Mouse (Mus musculus): ENCODE measurements around the gene Trabd.
A peak's percentile ranks its signal among the peaks of the same experiment; 100 is the strongest.

Gene Trabd

GRCm38 (mm10) chr15:89103921-89104320 is 29.0 kb downstream of the Trabd start:
- H3K36me3 ChIP-seq (ENCODE audit: insufficient read depth, low read length): peaks cover 100% of the 10 kb centered on the region
- no peak overlapping the region for H3K4me3 ChIP-seq (replicated peaks; ENCODE audit: low read length)
- no peaks in the 10 kb centered on the region for H3K27me3 ChIP-seq (ENCODE audit: insufficient read depth, low read length)
- H3K9me3 ChIP-seq (ENCODE audit: low read length): no peaks in the 10 kb centered on the region
- peaks cover 3% of the 10 kb centered on the region for H3K4me1 ChIP-seq (replicated peaks; ENCODE audit: low read depth, low read length)
- no peak for TF ChIP-seq POU5F1 (IDR thresholded peaks at IDR 0.05; ENCODE audit: borderline replicate concordance, low read length)
- TF ChIP-seq NANOG (IDR thresholded peaks at IDR 0.05; ENCODE audit: borderline replicate concordance, low read length): no peak
- no peak for TF ChIP-seq CTCF (conservative IDR thresholded peaks at IDR 0.05; ENCODE audit: low read length)

- no peaks in the 10 kb centered on the region for H3K9me3 ChIP-seq (ENCODE audit: low read length)
- H3K4me3 ChIP-seq (replicated peaks; ENCODE audit: low read length): no peak overlapping the region
- H3K4me1 ChIP-seq (replicated peaks; ENCODE audit: low read depth, low read length): peaks cover 3% of the 10 kb centered on the region
- no peaks in the 10 kb centered on the region for H3K27me3 ChIP-seq (ENCODE audit: insufficient read depth, low read length)
- TF ChIP-seq POU5F1 (IDR thresholded peaks at IDR 0.05; ENCODE audit: borderline replicate concordance, low read length): no peak
- no peak for TF ChIP-seq CTCF (conservative IDR thresholded peaks at IDR 0.05; ENCODE audit: low read length)
- TF ChIP-seq NANOG (IDR thresholded peaks at IDR 0.05; ENCODE audit: borderline replicate concordance, low read length): no peak
- peaks cover 100% of the 10 kb centered on the region for H3K36me3 ChIP-seq (ENCODE audit: insufficient read depth, low read length)
Measured at GRCm38 (mm10) chr15:89104425-89104824, 29.5 kb downstream of the Trabd start.

- H3K4me1 ChIP-seq (replicated peaks; ENCODE audit: low read depth, low read length): peaks cover 17% of the 10 kb centered on the region
- H3K4me3 ChIP-seq (replicated peaks; ENCODE audit: low read length): no peak overlapping the region
- TF ChIP-seq NANOG (IDR thresholded peaks at IDR 0.05; ENCODE audit: borderline replicate concordance, low read length) (no peak), POU5F1 (IDR thresholded peaks at IDR 0.05; ENCODE audit: borderline replicate concordance, low read length) (no peak), CTCF (conservative IDR thresholded peaks at IDR 0.05; ENCODE audit: low read length) (no peak)
- H3K27me3 ChIP-seq (ENCODE audit: insufficient read depth, low read length): no peaks in the 10 kb centered on the region
- peaks cover 100% of the 10 kb centered on the region for H3K36me3 ChIP-seq (ENCODE audit: insufficient read depth, low read length)
- no peaks in the 10 kb centered on the region for H3K9me3 ChIP-seq (ENCODE audit: low read length)
Measured at GRCm38 (mm10) chr15:89106073-89106472, 31.1 kb downstream of the Trabd start.

GRCm38 (mm10) chr15:89106976-89107375 is 32.1 kb downstream of the Trabd start:
- H3K4me3 ChIP-seq (replicated peaks; ENCODE audit: low read length): no peak overlapping the region
- no peak for TF ChIP-seq NANOG (IDR thresholded peaks at IDR 0.05; ENCODE audit: borderline replicate concordance, low read length)
- no peak for TF ChIP-seq CTCF (conservative IDR thresholded peaks at IDR 0.05; ENCODE audit: low read length)

GRCm38 (mm10) chr15:89110147-89110546 is 35.2 kb downstream of the Trabd start:
- H3K4me1 ChIP-seq (replicated peaks; ENCODE audit: low read depth, low read length): peaks cover 13% of the 10 kb centered on the region
- H3K9me3 ChIP-seq (ENCODE audit: low read length): no peaks in the 10 kb centered on the region
- H3K4me3 ChIP-seq (replicated peaks; ENCODE audit: low read length): no peak overlapping the region
- H3K36me3 ChIP-seq (ENCODE audit: insufficient read depth, low read length): peaks cover 98% of the 10 kb centered on the region
- no peaks in the 10 kb centered on the region for H3K27me3 ChIP-seq (ENCODE audit: insufficient read depth, low read length)
- TF ChIP-seq POU5F1 (IDR thresholded peaks at IDR 0.05; ENCODE audit: borderline replicate concordance, low read length) (no peak), CTCF (conservative IDR thresholded peaks at IDR 0.05; ENCODE audit: low read length) (no peak; the same call in 1 of the 2 replicates), NANOG (IDR thresholded peaks at IDR 0.05; ENCODE audit: borderline replicate concordance, low read length) (no peak)

More at GRCm38 (mm10) chr15:89106976-89107375, 32.1 kb downstream of the Trabd start:
- no peaks in the 10 kb centered on the region for H3K27me3 ChIP-seq (ENCODE audit: insufficient read depth, low read length)
- H3K4me1 ChIP-seq (replicated peaks; ENCODE audit: low read depth, low read length): peaks cover 17% of the 10 kb centered on the region
- no peaks in the 10 kb centered on the region for H3K9me3 ChIP-seq (ENCODE audit: low read length)
- peaks cover 100% of the 10 kb centered on the region for H3K36me3 ChIP-seq (ENCODE audit: insufficient read depth, low read length)

- Histone ChIP-seq H3K9me3 (ENCODE audit: low read length) (no peaks in the 10 kb centered on the region), H3K4me1 (replicated peaks; ENCODE audit: low read depth, low read length) (peaks cover 33% of the 10 kb centered on the region), H3K36me3 (ENCODE audit: insufficient read depth, low read length) (peaks cover 84% of the 10 kb centered on the region), H3K4me3 (replicated peaks; ENCODE audit: low read length) (no peak overlapping the region), H3K27me3 (ENCODE audit: insufficient read depth, low read length) (no peaks in the 10 kb centered on the region)
- TF ChIP-seq NANOG (IDR thresholded peaks at IDR 0.05; ENCODE audit: borderline replicate concordance, low read length) (no peak), CTCF (conservative IDR thresholded peaks at IDR 0.05; ENCODE audit: low read length) (no peak), POU5F1 (IDR thresholded peaks at IDR 0.05; ENCODE audit: borderline replicate concordance, low read length) (no peak)
Measured at GRCm38 (mm10) chr15:89118007-89118406, 43.1 kb downstream of the Trabd start.

GRCm38 (mm10) chr15:89122649-89123366 is 47.9 kb downstream of the Trabd start, which contains the start of gene Tubgcp6:
Gene Tubgcp6 (minus strand): TSS chr15:89123112.
- peaks cover 41% of the 10 kb centered on the region for H3K36me3 ChIP-seq (ENCODE audit: insufficient read depth, low read length)
- no peak for TF ChIP-seq POU5F1 (IDR thresholded peaks at IDR 0.05; ENCODE audit: borderline replicate concordance, low read length)
- TF ChIP-seq NANOG (IDR thresholded peaks at IDR 0.05; ENCODE audit: borderline replicate concordance, low read length): no peak
- no peak for TF ChIP-seq CTCF (conservative IDR thresholded peaks at IDR 0.05; ENCODE audit: low read length)
- H3K4me3 ChIP-seq (replicated peaks; ENCODE audit: low read length): peak within 1 kb of the TSS; percentile 98
- no peaks in the 10 kb centered on the region for H3K9me3 ChIP-seq (ENCODE audit: low read length)
- H3K4me1 ChIP-seq (replicated peaks; ENCODE audit: low read depth, low read length): peaks cover 58% of the 10 kb centered on the region
- peaks cover 8% of the 10 kb centered on the region; the same call in 1 of the 2 replicates for H3K27me3 ChIP-seq (ENCODE audit: insufficient read depth, low read length)

GRCm38 (mm10) chr15:89123595-89123994 is 48.7 kb downstream of the Trabd start:
- peaks cover 64% of the 10 kb centered on the region for H3K4me1 ChIP-seq (replicated peaks; ENCODE audit: low read depth, low read length)
- TF ChIP-seq POU5F1 (IDR thresholded peaks at IDR 0.05; ENCODE audit: borderline replicate concordance, low read length) (no peak), NANOG (IDR thresholded peaks at IDR 0.05; ENCODE audit: borderline replicate concordance, low read length) (no peak), CTCF (conservative IDR thresholded peaks at IDR 0.05; ENCODE audit: low read length) (peak; percentile 21; the same call in 1 of the 2 replicates)
- no peaks in the 10 kb centered on the region for H3K9me3 ChIP-seq (ENCODE audit: low read length)
- peak overlapping the region; percentile 98 for H3K4me3 ChIP-seq (replicated peaks; ENCODE audit: low read length)
- peaks cover 8% of the 10 kb centered on the region; the same call in 1 of the 2 replicates for H3K27me3 ChIP-seq (ENCODE audit: insufficient read depth, low read length)
- peaks cover 33% of the 10 kb centered on the region for H3K36me3 ChIP-seq (ENCODE audit: insufficient read depth, low read length)

Data from E14TG2a.4 (cell line).